Mouse (Mus musculus) limb, embryonic 14.5 days (tissue): ENCODE data around the gene Kctd8. TPM values are rescaled to one million over a fixed set of nuclear protein-coding genes. Genes with fewer than 3 reads are reported as not detected.

ENCODE experiments used
- ATAC-seq: fragments of 200-750 bp; cut with Nextera tagmentation; 2 replicates; pipeline ENCODE4 v1.8.0; 2017; ENCODE audit warnings: low read depth, moderate number of reproducible peaks, moderate TSS enrichment; ENCODE audit not compliant: low FRiP score
- DNase-seq: peaks from one replicate; pipeline ENCODE4 v3.0.0-alpha.2; 2015; ENCODE audit warnings: low spot score
- H3K27ac ChIP-seq: fragments of 300-500 bp; sonication (generic); replicated peaks from 2 replicates; pipeline ENCODE4 v1.5.1; 2014; ENCODE audit warnings: low read depth, mild to moderate bottlenecking, low read length, moderate library complexity, mixed read lengths
- H3K27me3 ChIP-seq: fragments of 300-500 bp; sonication (generic); 2 replicates; pipeline ENCODE4 v1.6.1; 2014; ENCODE audit warnings: low read length, mixed read lengths; ENCODE audit not compliant: control insufficient read depth, insufficient read depth
- H3K36me3 ChIP-seq: fragments of 300-500 bp; sonication (generic); 2 replicates; pipeline ENCODE4 v1.6.1; 2014; ENCODE audit warnings: mild to moderate bottlenecking, low read length, moderate library complexity, mixed read lengths; ENCODE audit not compliant: control insufficient read depth, insufficient read depth
- H3K4me1 ChIP-seq: fragments of 300-500 bp; sonication (generic); 2 replicates; pipeline ENCODE4 v1.6.1; 2014; ENCODE audit warnings: antibody characterized with exemption, low read length, mixed read lengths; ENCODE audit not compliant: control insufficient read depth, insufficient read depth
- H3K4me2 ChIP-seq: fragments of 300-500 bp; sonication (generic); replicated peaks from 2 replicates; pipeline ENCODE4 v1.6.1; 2014; ENCODE audit warnings: low read depth, mild to moderate bottlenecking, low read length, moderate library complexity; ENCODE audit not compliant: severe bottlenecking
- H3K4me3 ChIP-seq: fragments of 300-500 bp; sonication (generic); replicated peaks from 2 replicates; pipeline ENCODE4 v1.5.1; 2014; ENCODE audit warnings: low read length
- H3K9ac ChIP-seq: fragments of 300-500 bp; sonication (generic); 2 replicates; pipeline ENCODE4 v1.6.1; 2014; ENCODE audit warnings: mild to moderate bottlenecking, low read depth, low read length, moderate library complexity; ENCODE audit not compliant: severe bottlenecking
- H3K9me3 ChIP-seq: fragments of 300-500 bp; sonication (generic); 2 replicates; pipeline ENCODE4 v1.6.1; 2016; ENCODE audit warnings: low read length; ENCODE audit not compliant: control insufficient read depth
- POLR2A ChIP-seq: fragments of 200-500 bp; IDR thresholded peaks from 2 replicates; pipeline ENCODE4 v1.8.0; 2012; ENCODE audit warnings: inconsistent platforms, mild to moderate bottlenecking, moderate library complexity, borderline replicate concordance; ENCODE audit not compliant: insufficient read depth, insufficient read length; ENCODE audit errors: extremely low read depth
- WGBS: fragments of 180-500 bp; shearing (Covaris S2); extraction: QIAGEN DNeasy Blood & Tissue Kit; methylation state at CpG from one replicate; pipeline ENCODE4 v1.1.7; 2014; 5-methylcytosine and 5-hydroxymethylcytosine counted together
- microRNA-seq: library from miRNA; unstranded; fragments of <30 nt; microRNA quantifications from one replicate; pipeline ENCODE4, GENCODE M21; 2016
- polyA plus RNA-seq, 2 experiments: library from polyadenylated mRNA; depleted of rRNA in 1 of 2; stranded (reverse) in 1 of 2; unstranded in 1 of 2; fragments of >200 nt; fragmentation: Nextera tagmentation in 1 of 2; extraction: Ambion mirVana in 1 of 2; gene quantifications; 2 replicates each; pipeline versions ENCODE4 v1.2.1 to v1.2.3; 2012 to 2014

The Kctd8 gene
- polyA plus RNA-seq, 2 experiments = 1.2 to 1.4 TPM

DNA sequence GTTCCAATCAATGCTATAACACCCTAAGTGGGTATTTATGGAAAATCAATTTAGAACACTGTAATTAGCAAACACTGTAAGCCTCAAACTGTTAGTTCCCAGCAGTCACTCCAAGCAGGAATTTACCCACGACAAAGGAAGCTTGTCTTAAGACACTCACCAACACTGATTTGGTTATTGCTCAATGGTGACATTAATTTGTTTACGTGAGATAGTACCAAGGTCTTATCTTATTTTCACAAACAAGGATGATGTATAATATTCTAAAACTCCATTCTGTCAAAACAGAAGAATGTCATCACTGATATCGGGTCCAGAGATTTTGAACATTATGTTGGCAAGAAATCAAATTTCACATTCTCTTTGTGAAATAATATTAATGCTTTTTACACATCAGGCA, 185.0 kb downstream of the Kctd8 start:
- no peaks in the 10 kb centered on the region for H3K36me3 ChIP-seq
- whole genome bisulfite sequencing = 85% methylated on average over 3 of the region's 3 CpGs
- H3K4me3 ChIP-seq = no peak overlapping the region
- H3K4me1 ChIP-seq = no peaks in the 10 kb centered on the region
- DNase-seq = no peak
- H3K4me2 ChIP-seq = no peak overlapping the region
- H3K9ac ChIP-seq = no peak overlapping the region
- H3K9me3 ChIP-seq = no peaks in the 10 kb centered on the region
- no peak overlapping the region for H3K27ac ChIP-seq
- TF ChIP-seq POLR2A = no peak
- H3K27me3 ChIP-seq = no peaks in the 10 kb centered on the region
- ATAC-seq = no peak

DNA sequence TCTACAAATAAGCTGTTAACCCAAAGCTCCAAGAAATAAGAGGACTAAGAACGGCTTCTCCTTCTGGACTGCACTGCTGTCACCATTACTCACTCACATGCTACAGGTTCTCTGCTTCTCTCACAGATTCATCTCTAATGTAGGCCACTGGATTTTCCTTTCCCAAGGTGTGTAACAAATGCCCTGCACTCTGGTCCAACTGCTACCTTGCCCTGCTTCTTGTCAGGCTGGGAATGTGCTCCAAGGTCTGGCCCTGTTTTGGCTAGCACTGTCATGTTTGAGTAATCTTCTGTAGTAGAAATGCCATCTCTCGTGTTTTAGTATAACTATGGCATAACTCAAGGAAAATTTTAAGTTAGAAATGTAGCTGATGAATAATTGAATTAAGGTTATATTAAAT, 195.7 kb downstream of the Kctd8 start:
- no peaks in the 10 kb centered on the region for H3K27me3 ChIP-seq
- TF ChIP-seq POLR2A = no peak
- H3K36me3 ChIP-seq = no peaks in the 10 kb centered on the region
- no peaks in the 10 kb centered on the region for H3K4me1 ChIP-seq
- no peak overlapping the region for H3K4me3 ChIP-seq
- H3K4me2 ChIP-seq = no peak overlapping the region
- WGBS = 79% methylated on average over 2 of the region's 2 CpGs
- H3K9ac ChIP-seq = no peak overlapping the region
- DNase-seq (no peak), ATAC-seq (no peak)
- H3K9me3 ChIP-seq = no peaks in the 10 kb centered on the region
- no peak overlapping the region for H3K27ac ChIP-seq

DNA sequence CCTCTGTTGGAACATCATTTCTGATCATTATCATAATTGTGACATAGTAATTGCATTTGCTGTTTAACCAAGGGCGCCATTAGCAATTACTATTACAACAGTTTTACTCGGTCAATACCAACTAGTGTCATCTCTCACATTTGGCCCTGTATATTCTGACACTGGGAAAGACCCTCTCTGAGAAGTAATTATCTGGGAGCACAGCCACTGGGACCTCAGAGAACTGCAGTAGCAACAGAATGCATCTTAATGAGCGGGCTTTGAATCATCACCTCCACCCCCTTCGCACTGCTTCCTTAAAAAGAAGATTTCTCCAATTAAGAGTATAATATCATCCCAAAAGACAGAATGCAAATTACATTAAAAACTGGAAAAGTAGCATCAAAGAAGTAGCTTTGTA, 200.4 kb downstream of the Kctd8 start:
- TF ChIP-seq POLR2A = no peak
- DNase-seq = no peak
- no peak for ATAC-seq
- H3K36me3 ChIP-seq = no peaks in the 10 kb centered on the region
- H3K9ac ChIP-seq = no peak overlapping the region
- no peaks in the 10 kb centered on the region for H3K9me3 ChIP-seq
- no peaks in the 10 kb centered on the region for H3K27me3 ChIP-seq
- 87% methylated on average over 4 of the region's 4 CpGs for WGBS
- no peak overlapping the region for H3K4me2 ChIP-seq
- H3K4me1 ChIP-seq = no peaks in the 10 kb centered on the region
- no peak overlapping the region for H3K27ac ChIP-seq
- no peak overlapping the region for H3K4me3 ChIP-seq

DNA sequence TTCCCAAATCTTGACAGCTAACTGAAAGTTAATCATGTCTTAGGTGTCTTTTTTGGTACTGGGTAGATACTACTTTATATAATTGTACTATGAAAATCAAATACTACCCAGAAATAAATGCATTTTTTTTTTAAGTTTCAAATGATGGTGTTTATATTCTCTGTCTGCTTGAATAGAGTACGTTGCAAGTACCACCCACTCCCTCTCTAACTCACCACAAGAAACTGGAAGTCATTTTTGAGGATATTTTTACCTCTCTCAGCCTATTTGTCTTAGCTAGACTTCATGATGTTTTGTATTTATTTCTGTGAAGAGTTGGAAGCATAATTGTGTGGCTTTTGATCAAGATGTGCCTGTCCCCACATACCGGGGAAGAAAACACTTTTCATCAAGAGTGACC, 232.8 kb downstream of the Kctd8 start:
- no peak for ATAC-seq
- no peak overlapping the region for H3K9ac ChIP-seq

DNA sequence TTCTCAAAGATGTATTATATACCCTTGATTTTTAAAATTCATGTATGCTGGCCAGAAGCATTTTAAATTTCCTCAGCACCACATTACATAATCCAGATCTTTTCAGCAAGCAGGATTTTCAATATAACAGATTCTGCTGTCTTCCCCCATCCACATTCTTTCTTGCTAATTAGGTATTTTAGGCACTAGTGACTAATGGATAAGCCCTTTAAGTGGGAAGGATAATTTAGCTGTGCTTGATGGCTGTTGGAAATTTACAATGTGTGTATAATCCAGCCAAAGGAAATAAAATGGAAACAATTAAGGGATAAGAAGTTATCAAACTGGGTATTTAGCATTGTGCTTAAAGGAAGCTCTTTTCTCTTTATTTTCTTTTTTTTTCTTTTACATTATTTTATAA, 252.6 kb downstream of the Kctd8 start:
- Histone ChIP-seq H3K4me3 (no peak overlapping the region), H3K4me1 (no peaks in the 10 kb centered on the region), H3K27me3 (no peaks in the 10 kb centered on the region), H3K27ac (no peak overlapping the region), H3K9ac (no peak overlapping the region), H3K9me3 (no peaks in the 10 kb centered on the region), H3K36me3 (no peaks in the 10 kb centered on the region), H3K4me2 (no peak overlapping the region)
- DNase-seq (no peak), ATAC-seq (no peak)
- TF ChIP-seq POLR2A = no peak

More for the DNA sequence above, 232.8 kb downstream of the Kctd8 start:
- Histone ChIP-seq H3K27ac (no peak overlapping the region), H3K36me3 (no peaks in the 10 kb centered on the region), H3K4me2 (no peak overlapping the region), H3K4me3 (no peak overlapping the region), H3K4me1 (no peaks in the 10 kb centered on the region), H3K27me3 (no peaks in the 10 kb centered on the region), H3K9me3 (no peaks in the 10 kb centered on the region)
- no peak for TF ChIP-seq POLR2A
- WGBS = 87% methylated on average over 2 of the region's 2 CpGs
- no peak for DNase-seq

Small RNA genes lying within 50 kb of the gene (microRNA-seq; reads per million reads assigned to microRNA genes)
- not detected for gene Gm24368

Other genes with a start within 250 kb of the Kctd8 start
- 0.42 and 0.82 TPM in 2 replicates for gene Yipf7, start 201.0 kb upstream of the Kctd8 start, polyA plus RNA-seq (2012; rRNA removed)
- 0.40 and 0.74 TPM in 2 replicates for gene Yipf7, start 201.0 kb upstream of the Kctd8 start, polyA plus RNA-seq (2014; fragmentation: Nextera tagmentation; extraction: Ambion mirVana)
- 66.4 and 70.0 TPM in 2 replicates for gene Guf1, start 215.2 kb upstream of the Kctd8 start, polyA plus RNA-seq (2012; rRNA removed)
- gene Guf1, start 215.2 kb upstream of the Kctd8 start, polyA plus RNA-seq (2014; fragmentation: Nextera tagmentation; extraction: Ambion mirVana) = 47.3 and 59.9 TPM in 2 replicates